Mouse (Mus musculus) right cerebral cortex, postnatal 14 days (tissue): Measurements from ENCODE around the gene Glmp.
A peak's percentile ranks its signal among the peaks of the same experiment; 100 is the strongest.
"Not testable (repeated sequence)": the region's sequence is repeated elsewhere in the genome, so short reads cannot be mapped to it uniquely, and the experiment has no call there.

ENCODE experiments used
- DNase-seq: peaks from one replicate; pipeline ENCODE4 v3.0.0; 2022

Gene Glmp

GRCm38 (mm10) chr3:88336058-88337013, 11.5 kb downstream of the Glmp start, which contains the start of the genes Tmem79 and Smg5:
Gene Tmem79, minus strand, starts transcription at chr3:88336148.
Gene Smg5, plus strand, starts transcription at chr3:88336260.
- peak; percentile 96 for DNase-seq

- DNase-seq: no peak
Observed at GRCm38 (mm10) chr3:88337367-88338020, 12.7 kb downstream of the Glmp start.

- DNase-seq: no peak
Observed at GRCm38 (mm10) chr3:88338316-88338715, 13.5 kb downstream of the Glmp start.

- no peak for DNase-seq
Observed at GRCm38 (mm10) chr3:88339006-88339405, 14.2 kb downstream of the Glmp start.

- no peak for DNase-seq
Observed at GRCm38 (mm10) chr3:88350732-88351131, 25.9 kb downstream of the Glmp start.

- no peak for DNase-seq
Observed at GRCm38 (mm10) chr3:88352907-88353306, 28.1 kb downstream of the Glmp start.

- DNase-seq: no peak
Observed at GRCm38 (mm10) chr3:88354396-88355165, 29.8 kb downstream of the Glmp start.

- no peak for DNase-seq
Observed at GRCm38 (mm10) chr3:88359584-88359983, 34.8 kb downstream of the Glmp start.

- no peak for DNase-seq
Observed at GRCm38 (mm10) chr3:88359989-88360388, 35.2 kb downstream of the Glmp start.

- DNase-seq: no peak
Observed at GRCm38 (mm10) chr3:88361096-88361495, 36.3 kb downstream of the Glmp start.

- no peak for DNase-seq
Observed at GRCm38 (mm10) chr3:88361612-88362313, 36.9 kb downstream of the Glmp start.

- no peak for DNase-seq
Observed at GRCm38 (mm10) chr3:88363700-88364099, 38.9 kb downstream of the Glmp start.

- no peak for DNase-seq
Observed at GRCm38 (mm10) chr3:88364337-88364736, 39.5 kb downstream of the Glmp start, which contains the start of gene Paqr6. Gene Paqr6, plus strand, starts transcription at chr3:88364584.

GRCm38 (mm10) chr3:88365705-88366361, 41.0 kb downstream of the Glmp start:
- no peak for DNase-seq

GRCm38 (mm10) chr3:88366830-88367428, 42.1 kb downstream of the Glmp start:
- peak; percentile 53 for DNase-seq

- DNase-seq: not testable (repeated sequence)
Observed at GRCm38 (mm10) chr3:88367517-88367916, 42.7 kb downstream of the Glmp start.

- DNase-seq: not testable (repeated sequence)
Observed at GRCm38 (mm10) chr3:88368511-88368910, 43.7 kb downstream of the Glmp start.

- not testable (repeated sequence) for DNase-seq
Observed at GRCm38 (mm10) chr3:88372643-88373042, 47.8 kb downstream of the Glmp start, which contains the start of gene Bglap3. Gene Bglap3, minus strand, starts transcription at chr3:88372743.

GRCm38 (mm10) chr3:88375750-88376626, 51.2 kb downstream of the Glmp start:
- DNase-seq: not testable (repeated sequence)

GRCm38 (mm10) chr3:88376644-88377043, 51.8 kb downstream of the Glmp start:
- not testable (repeated sequence) for DNase-seq
